Comparison of ENCODE assay signal across 17 mouse cellular contexts in the genomic region with DNA sequence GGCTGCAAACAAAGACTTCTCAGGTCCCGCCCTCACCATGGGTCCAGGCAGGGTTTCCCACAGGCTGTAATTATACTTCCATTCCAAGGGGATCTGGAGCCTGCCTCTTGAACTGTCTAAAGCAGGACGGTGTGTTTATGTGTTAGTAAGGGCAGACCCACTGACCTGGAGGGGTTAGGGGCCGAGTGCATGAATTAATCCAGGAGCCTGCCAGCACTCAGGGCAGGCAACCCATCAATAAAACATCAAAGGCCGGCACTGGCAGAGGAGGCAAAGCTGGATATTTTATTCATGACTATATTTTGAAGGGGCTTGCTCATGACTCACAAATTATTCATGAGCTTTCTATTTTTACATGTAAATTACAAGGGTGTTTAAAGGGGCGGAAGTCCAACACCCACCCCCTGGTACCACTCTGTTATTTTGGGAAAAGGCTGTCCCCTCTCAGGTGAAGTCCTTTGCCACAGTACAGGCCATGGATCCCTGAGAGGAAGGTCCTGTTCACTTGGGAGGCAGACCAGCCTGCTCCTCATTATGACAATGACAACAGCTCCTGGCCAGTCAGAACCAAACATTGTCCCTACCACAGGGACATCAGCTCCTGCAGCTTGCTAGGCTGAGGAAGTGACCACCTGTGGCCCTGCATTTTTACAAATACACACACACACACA.
DNase-seq lines count a peak whose midpoint lies in the region; ATAC-seq and TF ChIP-seq lines count a peak whose summit lies in the region.
"Had no signal": no experiment of that assay in that cellular context is flagged by ENCODE, and none has a peak within 500 bp of the region (broad histone marks: within the 10 kb centered on the region; RNA-seq: fewer than 3 reads in every experiment).

No protein-coding gene starts in this region.

- H3K36me3 ChIP-seq in hindbrain, embryonic 12.5 days = no peaks in the 10 kb centered on the region
- no peaks in the 10 kb centered on the region for H3K36me3 ChIP-seq in hindbrain, postnatal 0 days (ENCODE audit: insufficient read depth, low read length)
- H3K36me3 ChIP-seq in forebrain, postnatal 0 days (ENCODE audit: insufficient read depth) = no peaks in the 10 kb centered on the region
- no peaks in the 10 kb centered on the region for H3K36me3 ChIP-seq in midbrain, embryonic 16.5 days (ENCODE audit: control insufficient read depth, insufficient read depth, low read length)
- no peaks in the 10 kb centered on the region for H3K36me3 ChIP-seq in intestine, embryonic 15.5 days
- H3K36me3 ChIP-seq: heart, embryonic 10.5 days; liver, embryonic 12.5 days had no signal

- 30% methylated on average over 5 of the region's 5 CpGs for WGBS in hindbrain, embryonic 12.5 days
- 42% methylated on average over 5 of the region's 5 CpGs for WGBS in hindbrain, postnatal 0 days
- 26% methylated on average over 5 of the region's 5 CpGs for WGBS in forebrain, postnatal 0 days
- 21% methylated on average over 5 of the region's 5 CpGs for WGBS in midbrain, embryonic 16.5 days
- WGBS in intestine, embryonic 15.5 days = 33% methylated on average over 5 of the region's 5 CpGs

- peaks cover 9% of the 10 kb centered on the region; the same call in 1 of the 2 replicates for H3K4me1 ChIP-seq in hindbrain, embryonic 12.5 days
- H3K4me1 ChIP-seq in hindbrain, postnatal 0 days (ENCODE audit: insufficient read depth, low read length) = no peaks in the 10 kb centered on the region
- H3K4me1 ChIP-seq in forebrain, postnatal 0 days (ENCODE audit: insufficient read depth) = no peaks in the 10 kb centered on the region
- peaks cover 7% of the 10 kb centered on the region; the same call in 1 of the 2 replicates for H3K4me1 ChIP-seq in midbrain, embryonic 16.5 days (ENCODE audit: control insufficient read depth, insufficient read depth, low read length)
- H3K4me1 ChIP-seq in intestine, embryonic 15.5 days (replicated peaks) = no peaks in the 10 kb centered on the region
- H3K4me1 ChIP-seq: heart, embryonic 10.5 days; liver, embryonic 12.5 days had no signal

- H3K4me3 ChIP-seq in hindbrain, embryonic 12.5 days = no peak overlapping the region
- no peak overlapping the region for H3K4me3 ChIP-seq in hindbrain, postnatal 0 days (ENCODE audit: low read length)
- no peak overlapping the region for H3K4me3 ChIP-seq in forebrain, postnatal 0 days (ENCODE audit: low read depth, low read length)
- H3K4me3 ChIP-seq in midbrain, embryonic 16.5 days (ENCODE audit: low read depth, low read length) = no peak overlapping the region
- no peak overlapping the region for H3K4me3 ChIP-seq in intestine, embryonic 15.5 days (replicated peaks)
- H3K4me3 ChIP-seq: erythroblast, embryonic 14.5 days; heart, embryonic 10.5 days; liver, embryonic 12.5 days had no signal

- H3K4me2 ChIP-seq in hindbrain, embryonic 12.5 days (replicated peaks) = no peak overlapping the region
- H3K4me2 ChIP-seq in hindbrain, postnatal 0 days (ENCODE audit: low read depth, low read length) = no peak overlapping the region
- H3K4me2 ChIP-seq in forebrain, postnatal 0 days (ENCODE audit: low read depth) = no peak overlapping the region
- H3K4me2 ChIP-seq in midbrain, embryonic 16.5 days (ENCODE audit: low read length) = no peak overlapping the region
- H3K4me2 ChIP-seq in intestine, embryonic 15.5 days (replicated peaks) = no peak overlapping the region
- H3K4me2 ChIP-seq: liver, embryonic 12.5 days; lung, embryonic 14.5 days had no signal

- no peak overlapping the region; the same call in 1 of the 2 replicates for H3K27ac ChIP-seq in hindbrain, embryonic 12.5 days
- H3K27ac ChIP-seq in hindbrain, postnatal 0 days = no peak overlapping the region
- no peak overlapping the region for H3K27ac ChIP-seq in forebrain, postnatal 0 days (ENCODE audit: low read depth, low read length)
- H3K27ac ChIP-seq in midbrain, embryonic 16.5 days (ENCODE audit: low read length) = peak overlapping the region; percentile 65
- H3K27ac ChIP-seq in intestine, embryonic 15.5 days = no peak overlapping the region
- H3K27ac ChIP-seq: heart, embryonic 10.5 days; liver, embryonic 12.5 days had no signal

- ATAC-seq in hindbrain, embryonic 12.5 days (ENCODE audit: low FRiP score) = peak; percentile 32; the same call in 1 of the 2 replicates
- ATAC-seq in hindbrain, postnatal 0 days = no peak
- ATAC-seq in forebrain, postnatal 0 days = peak; percentile 32; the same call in 1 of the 2 replicates
- ATAC-seq in midbrain, embryonic 16.5 days = peak; percentile 82
- no peak for ATAC-seq in intestine, embryonic 15.5 days
- ATAC-seq: liver, embryonic 12.5 days; Patski had no signal

- H3K27me3 ChIP-seq in hindbrain, embryonic 12.5 days = no peaks in the 10 kb centered on the region
- H3K27me3 ChIP-seq in hindbrain, postnatal 0 days (ENCODE audit: insufficient read depth, low read length) = no peaks in the 10 kb centered on the region
- no peaks in the 10 kb centered on the region for H3K27me3 ChIP-seq in forebrain, postnatal 0 days (ENCODE audit: insufficient read depth, low read length)
- H3K27me3 ChIP-seq in midbrain, embryonic 16.5 days (ENCODE audit: control insufficient read depth, insufficient read depth, low read depth, low read length) = no peaks in the 10 kb centered on the region
- H3K27me3 ChIP-seq in intestine, embryonic 15.5 days (replicated peaks) = no peaks in the 10 kb centered on the region
- H3K27me3 ChIP-seq: liver, embryonic 12.5 days; Patski had no signal

- DNase-seq in hindbrain, postnatal 0 days (ENCODE audit: low spot score) = no peak
- peak; percentile 2 for DNase-seq in embryo, embryonic 9.5 days (ENCODE audit: extremely low spot score)
- no peak for DNase-seq in forebrain, postnatal 0 days
- no peak for DNase-seq in right cerebral cortex, adult 18-20 months
- DNase-seq: cerebellum, adult 9-11 months; gastrocnemius, postnatal 36 days; lung, embryonic 14.5 days; lung, postnatal 4 days; spleen, adult 18-20 months; thymus, adult 18-20 months had no signal

- no peaks in the 10 kb centered on the region for H3K9me3 ChIP-seq in hindbrain, embryonic 12.5 days (replicated peaks)
- H3K9me3 ChIP-seq in hindbrain, postnatal 0 days (ENCODE audit: low read length) = no peaks in the 10 kb centered on the region
- no peaks in the 10 kb centered on the region for H3K9me3 ChIP-seq in forebrain, postnatal 0 days (ENCODE audit: low read length)
- no peaks in the 10 kb centered on the region for H3K9me3 ChIP-seq in midbrain, embryonic 16.5 days (replicated peaks; ENCODE audit: control insufficient read depth, low read length, poor library complexity, severe bottlenecking)
- H3K9me3 ChIP-seq in intestine, embryonic 15.5 days = no peaks in the 10 kb centered on the region
- H3K9me3 ChIP-seq: liver, embryonic 12.5 days had no signal

- H3K9ac ChIP-seq in hindbrain, embryonic 12.5 days = no peak overlapping the region
- H3K9ac ChIP-seq in hindbrain, postnatal 0 days (replicated peaks; ENCODE audit: low read length) = no peak overlapping the region
- H3K9ac ChIP-seq in forebrain, postnatal 0 days = no peak overlapping the region
- no peak overlapping the region for H3K9ac ChIP-seq in midbrain, embryonic 16.5 days (ENCODE audit: low read depth, low read length)
- H3K9ac ChIP-seq in intestine, embryonic 15.5 days = no peak overlapping the region
- H3K9ac ChIP-seq: liver, embryonic 12.5 days; lung, embryonic 14.5 days had no signal

- TF ChIP-seq CTCF in hindbrain, postnatal 0 days (IDR thresholded peaks at IDR 0.05; ENCODE audit: low read depth) = no peak
- TF ChIP-seq CTCF in forebrain, postnatal 0 days (IDR thresholded peaks at IDR 0.05; ENCODE audit: low read depth) = no peak

Comparison
In these comparisons a context has a peak if more than half of its experiments do, and no peak if none do; other contexts are left out.
1. ATAC-seq: peak in hindbrain, embryonic 12.5 days (single experiment), forebrain, postnatal 0 days (single experiment) and midbrain, embryonic 16.5 days (single experiment); none in hindbrain, postnatal 0 days (single experiment) and intestine, embryonic 15.5 days (single experiment).